Mouse (Mus musculus) neural tube, embryonic 14.5 days (tissue): ENCODE data around the gene Pdxp. TPM values are rescaled to one million over a fixed set of nuclear protein-coding genes. Genes with fewer than 3 reads are reported as not detected.
A peak's percentile ranks its signal among the peaks of the same experiment; 100 is the strongest.

Source experiments
- ATAC-seq: fragments of 200-750 bp; cut with Nextera tagmentation; 2 replicates; pipeline ENCODE4 v1.8.0; 2017; ENCODE audit warnings: low read depth, mild to moderate bottlenecking, moderate TSS enrichment, moderate library complexity
- H3K27ac ChIP-seq: fragments of 300-500 bp; sonication (generic); 2 replicates; pipeline ENCODE4 v1.5.1; 2014; ENCODE audit warnings: low read depth, mild to moderate bottlenecking, control low read depth, low read length, moderate library complexity, mixed read lengths
- H3K27me3 ChIP-seq: fragments of 300-500 bp; sonication (generic); 2 replicates; pipeline ENCODE4 v1.6.1; 2014; ENCODE audit warnings: low read length; ENCODE audit not compliant: control insufficient read depth, insufficient read depth
- H3K36me3 ChIP-seq: fragments of 300-500 bp; sonication (generic); 2 replicates; pipeline ENCODE4 v1.6.1; 2014; ENCODE audit warnings: low read length, mixed read lengths; ENCODE audit not compliant: control insufficient read depth, insufficient read depth
- H3K4me1 ChIP-seq: fragments of 300-500 bp; sonication (generic); 2 replicates; pipeline ENCODE4 v1.6.1; 2014; ENCODE audit warnings: low read length; ENCODE audit not compliant: control insufficient read depth, insufficient read depth
- H3K4me2 ChIP-seq: fragments of 300-500 bp; sonication (generic); 2 replicates; pipeline ENCODE4 v1.6.1; 2014; ENCODE audit warnings: mild to moderate bottlenecking, low read depth, low read length, control low read depth
- H3K4me3 ChIP-seq: fragments of 300-500 bp; sonication (generic); 2 replicates; pipeline ENCODE4 v1.5.1; 2014; ENCODE audit warnings: low read depth, low read length, control low read depth, mixed read lengths
- H3K9ac ChIP-seq: fragments of 300-500 bp; sonication (generic); replicated peaks from 2 replicates; pipeline ENCODE4 v1.6.1; 2014; ENCODE audit warnings: low read depth, mild to moderate bottlenecking, control low read depth, low read length, mixed read lengths
- H3K9me3 ChIP-seq: fragments of 300-500 bp; sonication (generic); 2 replicates; pipeline ENCODE4 v1.6.1; 2016; ENCODE audit warnings: low read length; ENCODE audit not compliant: control insufficient read depth
- WGBS: fragments of 180-500 bp; shearing (Covaris S2); extraction: QIAGEN DNeasy Blood & Tissue Kit; methylation state at CpG from one replicate; pipeline ENCODE4 v1.1.7; 2014; 5-methylcytosine and 5-hydroxymethylcytosine counted together
- polyA plus RNA-seq: library from polyadenylated mRNA; unstranded; fragments of >200 nt; fragmentation: Nextera tagmentation; extraction: Ambion mirVana; gene quantifications from 2 replicates; pipeline ENCODE4 v1.2.1, GENCODE M21; 2014

Gene Pdxp
- polyA plus RNA-seq, 1 experiment from 2014 or later = 84.7 TPM

GRCm38 (mm10) chr15:78903243-78903642 lies 10.5 kb upstream of the Pdxp start:
- no peak overlapping the region for H3K9ac ChIP-seq

GRCm38 (mm10) chr15:78908399-78908798 lies 5.3 kb upstream of the Pdxp start:
- H3K9me3 ChIP-seq = no peaks in the 10 kb centered on the region
- no peaks in the 10 kb centered on the region for H3K27me3 ChIP-seq
- H3K4me1 ChIP-seq = peaks cover 5% of the 10 kb centered on the region; the same call in 1 of the 2 replicates
- H3K27ac ChIP-seq = no peak overlapping the region
- no peak for ATAC-seq
- H3K36me3 ChIP-seq = no peaks in the 10 kb centered on the region
- WGBS = 85% methylated on average over 7 of the region's 7 CpGs
- H3K4me3 ChIP-seq = no peak overlapping the region
- H3K4me2 ChIP-seq = no peak overlapping the region
- no peak overlapping the region for H3K9ac ChIP-seq

More at GRCm38 (mm10) chr15:78903243-78903642, 10.5 kb upstream of the Pdxp start:
- Histone ChIP-seq H3K27ac (no peak overlapping the region), H3K4me3 (no peak overlapping the region), H3K4me1 (peaks cover 5% of the 10 kb centered on the region), H3K27me3 (0 out of 2 replicates have a peak, but pooled peaks cover 2% of the 10 kb centered on the region), H3K36me3 (no peaks in the 10 kb centered on the region), H3K4me2 (no peak overlapping the region), H3K9me3 (no peaks in the 10 kb centered on the region)
- peak; percentile 60; the same call in 1 of the 2 replicates for ATAC-seq
- WGBS = 12% methylated on average over 2 of the region's 2 CpGs

GRCm38 (mm10) chr15:78908982-78909381 lies 4.7 kb upstream of the Pdxp start:
- Histone ChIP-seq H3K4me3 (no peak overlapping the region), H3K9ac (no peak overlapping the region), H3K27ac (no peak overlapping the region), H3K4me2 (no peak overlapping the region), H3K9me3 (no peaks in the 10 kb centered on the region), H3K27me3 (no peaks in the 10 kb centered on the region), H3K4me1 (peaks cover 5% of the 10 kb centered on the region; the same call in 1 of the 2 replicates), H3K36me3 (no peaks in the 10 kb centered on the region)
- 88% methylated on average over 8 of the region's 8 CpGs for WGBS
- ATAC-seq = no peak

GRCm38 (mm10) chr15:78912040-78912439 lies 1.7 kb upstream of the Pdxp start:
- Histone ChIP-seq H3K4me1 (peaks cover 27% of the 10 kb centered on the region), H3K9ac (no peak overlapping the region), H3K27ac (no peak overlapping the region), H3K4me2 (no peak overlapping the region), H3K9me3 (no peaks in the 10 kb centered on the region), H3K4me3 (no peak overlapping the region), H3K27me3 (no peaks in the 10 kb centered on the region), H3K36me3 (no peaks in the 10 kb centered on the region)
- no peak for ATAC-seq
- 32% methylated on average over 9 of the region's 9 CpGs for WGBS

GRCm38 (mm10) chr15:78914091-78914822 lies 538 bp downstream of the Pdxp start:
- WGBS = under 1% methylated on average over 72 of the region's 87 CpGs
- H3K27me3 ChIP-seq = no peaks in the 10 kb centered on the region
- peak overlapping the region; percentile 97 for H3K27ac ChIP-seq
- peak overlapping the region; percentile 89 for H3K4me2 ChIP-seq
- H3K9ac ChIP-seq = peak overlapping the region; percentile 77
- ATAC-seq = peak; percentile 73
- peak overlapping the region; percentile 71 for H3K4me3 ChIP-seq
- peaks cover 27% of the 10 kb centered on the region for H3K4me1 ChIP-seq
- no peaks in the 10 kb centered on the region for H3K9me3 ChIP-seq
- H3K36me3 ChIP-seq = no peaks in the 10 kb centered on the region

GRCm38 (mm10) chr15:78914823-78915659 lies 1.3 kb downstream of the Pdxp start:
- H3K9me3 ChIP-seq = no peaks in the 10 kb centered on the region

GRCm38 (mm10) chr15:78915660-78916017 lies 1.9 kb downstream of the Pdxp start:
- Histone ChIP-seq H3K27ac (peak overlapping the region; percentile 8; the same call in 1 of the 2 replicates), H3K4me3 (peak overlapping the region; percentile 71), H3K9me3 (no peaks in the 10 kb centered on the region), H3K4me2 (peak overlapping the region; percentile 89), H3K27me3 (no peaks in the 10 kb centered on the region), H3K9ac (peak overlapping the region; percentile 52), H3K36me3 (no peaks in the 10 kb centered on the region), H3K4me1 (peaks cover 27% of the 10 kb centered on the region)
- ATAC-seq = peak; percentile 14; the same call in 1 of the 2 replicates
- WGBS = 5% methylated on average over 8 of the region's 8 CpGs

More at GRCm38 (mm10) chr15:78914823-78915659, 1.3 kb downstream of the Pdxp start:
- 50% methylated on average over 8 of the region's 8 CpGs for WGBS
- H3K9ac ChIP-seq = peak overlapping the region; percentile 77
- H3K4me3 ChIP-seq = peak overlapping the region; percentile 71
- no peaks in the 10 kb centered on the region for H3K36me3 ChIP-seq
- no peak for ATAC-seq
- peaks cover 27% of the 10 kb centered on the region for H3K4me1 ChIP-seq
- H3K27ac ChIP-seq = peak overlapping the region; percentile 97
- H3K27me3 ChIP-seq = no peaks in the 10 kb centered on the region
- peak overlapping the region; percentile 89 for H3K4me2 ChIP-seq

GRCm38 (mm10) chr15:78916052-78916826 lies 2.5 kb downstream of the Pdxp start:
- peak overlapping the region; percentile 52 for H3K9ac ChIP-seq
- WGBS = 35% methylated on average over 12 of the region's 12 CpGs
- ATAC-seq = no peak

More at GRCm38 (mm10) chr15:78916052-78916826, 2.5 kb downstream of the Pdxp start:
- peak overlapping the region; percentile 89 for H3K4me2 ChIP-seq
- H3K36me3 ChIP-seq = no peaks in the 10 kb centered on the region
- peak overlapping the region; percentile 71 for H3K4me3 ChIP-seq
- H3K27me3 ChIP-seq = no peaks in the 10 kb centered on the region
- peaks cover 27% of the 10 kb centered on the region for H3K4me1 ChIP-seq
- peak overlapping the region; percentile 8; the same call in 1 of the 2 replicates for H3K27ac ChIP-seq
- H3K9me3 ChIP-seq = no peaks in the 10 kb centered on the region
